Mouse (Mus musculus): ENCODE data around the gene Mcm7. TPM values are rescaled to one million over a fixed set of nuclear protein-coding genes. Genes with fewer than 3 reads are reported as not detected.

The Mcm7 gene
- total and polyA plus RNA-seq, 3 experiments, result 202 to 565 (median 255) TPM

- no peak overlapping the region for H3K4me3 ChIP-seq (ENCODE audit: control insufficient read depth in 1 of 2, insufficient read depth in 1 of 2, low read depth in 2 of 2, low read length in 2 of 2)
- no peaks in the 10 kb centered on the region for H3K9me3 ChIP-seq (replicated peaks; ENCODE audit: insufficient read depth, low read length)
- H3K27me3 ChIP-seq (ENCODE audit: control insufficient read depth in 1 of 2, insufficient read depth in 2 of 2, low read length in 2 of 2), result no peaks in the 10 kb centered on the region
- H3K79me2 ChIP-seq (ENCODE audit: control insufficient read depth, insufficient read depth, low read length, poor library complexity), result peaks cover 2% of the 10 kb centered on the region; the same call in 1 of the 2 replicates
- H3K4me1 ChIP-seq (ENCODE audit: control insufficient read depth in 1 of 2, insufficient read depth in 2 of 2, low read length in 2 of 2), result no peaks in the 10 kb centered on the region; a peak in 1 of 4 replicates
- no peak overlapping the region for H3K27ac ChIP-seq (ENCODE audit: control insufficient read depth, low read depth, low read length)
- peak; percentile 32 for DNase-seq (ENCODE audit: low read depth, low spot score)
- no peak overlapping the region for H3K9ac ChIP-seq (ENCODE audit: control insufficient read depth, low read depth, low read length, poor library complexity, severe bottlenecking)
- TF ChIP-seq CHD2 (IDR thresholded peaks at IDR 0.05; ENCODE audit: low read length), result no peak
- no peak for TF ChIP-seq UBTF (IDR thresholded peaks at IDR 0.05; ENCODE audit: borderline replicate concordance, insufficient read depth, low read depth, low read length)
- TF ChIP-seq ELF1 (IDR thresholded peaks at IDR 0.05; ENCODE audit: low read depth, low read length), result no peak
- no peak for TF ChIP-seq ETS1 (IDR thresholded peaks at IDR 0.05; ENCODE audit: low read depth, low read length)
- TF ChIP-seq GATA1 (IDR thresholded peaks at IDR 0.05; ENCODE audit: low read depth, low read length), result no peak
- TF ChIP-seq MAZ (IDR thresholded peaks at IDR 0.05; ENCODE audit: low read depth, low read length), result no peak
- no peak for TF ChIP-seq POLR2A (IDR thresholded peaks at IDR 0.05; ENCODE audit: control insufficient read depth in 1 of 2, insufficient read depth in 1 of 2, low read depth in 1 of 2, low read length in 2 of 2, poor library complexity in 1 of 2)
- TF ChIP-seq POLR2AphosphoS5 (IDR thresholded peaks at IDR 0.05; ENCODE audit: borderline replicate concordance, low read depth, low read length), result no peak
- TF ChIP-seq TCF12 (IDR thresholded peaks at IDR 0.05; ENCODE audit: low read depth, low read length), result no peak
- TF ChIP-seq NRF1 (IDR thresholded peaks at IDR 0.05; ENCODE audit: insufficient read depth, low read depth, low read length, poor library complexity, severe bottlenecking), result no peak
- TF ChIP-seq NELFE (IDR thresholded peaks at IDR 0.05; ENCODE audit: low read depth, low read length), result no peak
- TF ChIP-seq RAD21 (IDR thresholded peaks at IDR 0.05; ENCODE audit: low read depth, low read length), result peak; percentile 44
- TF ChIP-seq E2F4 (IDR thresholded peaks at IDR 0.05; ENCODE audit: borderline replicate concordance, low read depth, low read length), result no peak
- TF ChIP-seq ZKSCAN1 (IDR thresholded peaks at IDR 0.05; ENCODE audit: low read depth, low read length), result no peak
- TF ChIP-seq RCOR1 (IDR thresholded peaks at IDR 0.05; ENCODE audit: low read depth, low read length), result no peak
- no peak for TF ChIP-seq MEF2A (IDR thresholded peaks at IDR 0.05; ENCODE audit: extremely low read depth, insufficient replicate concordance, low read depth, low read length, poor library complexity, severe bottlenecking)
- peak; percentile 56 for TF ChIP-seq SMC3 (IDR thresholded peaks at IDR 0.05; ENCODE audit: low read depth, low read length)
- peak; percentile 18; the same call in 1 of the 2 replicates for TF ChIP-seq ZC3H11A (IDR thresholded peaks at IDR 0.05; ENCODE audit: low read depth, low read length)
- peak in 2 of 3 experiments; percentile 43 to 59; a peak in 5 of 6 replicates for TF ChIP-seq CTCF (IDR thresholded peaks at IDR 0.05 in 2 of 3, conservative IDR thresholded peaks at IDR 0.05 in 1 of 3; ENCODE audit: control insufficient read depth in 1 of 3, insufficient read depth in 1 of 3, low read depth in 2 of 3, low read length in 3 of 3, poor library complexity in 1 of 3, severe bottlenecking in 1 of 3)
- H3K36me3 ChIP-seq (ENCODE audit: control insufficient read depth in 1 of 2, insufficient read depth in 2 of 2, low read length in 2 of 2), result no peaks in the 10 kb centered on the region; a peak in 1 of 4 replicates
Measured at GRCm38 (mm10) chr5:138199576-138199975, 27.4 kb upstream of the Mcm7 start.

- Histone ChIP-seq H3K4me3 (ENCODE audit: control insufficient read depth in 1 of 2, insufficient read depth in 1 of 2, low read depth in 2 of 2, low read length in 2 of 2) (peak overlapping the region; percentile 65), H3K27ac (ENCODE audit: control insufficient read depth, low read depth, low read length) (peak overlapping the region; percentile 78), H3K36me3 (ENCODE audit: control insufficient read depth in 1 of 2, insufficient read depth in 2 of 2, low read length in 2 of 2) (peaks cover 0 to 3% of the 10 kb centered on the region in 2 experiments; a peak in 2 of 4 replicates), H3K9ac (ENCODE audit: control insufficient read depth, low read depth, low read length, poor library complexity, severe bottlenecking) (peak overlapping the region; percentile 71), H3K4me1 (ENCODE audit: control insufficient read depth in 1 of 2, insufficient read depth in 2 of 2, low read length in 2 of 2) (no peaks in the 10 kb centered on the region; a peak in 1 of 4 replicates), H3K79me2 (ENCODE audit: control insufficient read depth, insufficient read depth, low read length, poor library complexity) (peaks cover 4% of the 10 kb centered on the region; the same call in 1 of the 2 replicates), H3K27me3 (ENCODE audit: control insufficient read depth in 1 of 2, insufficient read depth in 2 of 2, low read length in 2 of 2) (no peaks in the 10 kb centered on the region), H3K9me3 (replicated peaks; ENCODE audit: insufficient read depth, low read length) (no peaks in the 10 kb centered on the region)
- DNase-seq (ENCODE audit: low read depth, low spot score), result peak; percentile 80
- TF ChIP-seq BHLHE40 (IDR thresholded peaks at IDR 0.05; ENCODE audit: borderline replicate concordance, low read depth, low read length) (no peak; the same call in 1 of the 2 replicates), TAL1 (IDR thresholded peaks at IDR 0.05; ENCODE audit: low read length) (peak; percentile 4; the same call in 1 of the 2 replicates), USF1 (IDR thresholded peaks at IDR 0.05; ENCODE audit: low read depth, low read length) (no peak), POLR2A (IDR thresholded peaks at IDR 0.05; ENCODE audit: control insufficient read depth in 1 of 2, insufficient read depth in 1 of 2, low read depth in 1 of 2, low read length in 2 of 2, poor library complexity in 1 of 2) (no peak; a peak in 1 of 4 replicates), SIN3A (IDR thresholded peaks at IDR 0.05; ENCODE audit: low read length) (peak; percentile 66), MAZ (IDR thresholded peaks at IDR 0.05; ENCODE audit: low read depth, low read length) (no peak), RCOR1 (IDR thresholded peaks at IDR 0.05; ENCODE audit: low read depth, low read length) (peak; percentile 53), ETS1 (IDR thresholded peaks at IDR 0.05; ENCODE audit: low read depth, low read length) (peak; percentile 64; the same call in 1 of the 2 replicates), HCFC1 (IDR thresholded peaks at IDR 0.05; ENCODE audit: low read depth, low read length) (peak; percentile 42; the same call in 1 of the 2 replicates), GATA1 (IDR thresholded peaks at IDR 0.05; ENCODE audit: low read depth, low read length) (0 out of 2 replicates have a peak, but pooled peaks have one; percentile 5), ZNF384 (IDR thresholded peaks at IDR 0.05; ENCODE audit: low read depth, low read length) (peak; percentile 70), TCF12 (IDR thresholded peaks at IDR 0.05; ENCODE audit: low read depth, low read length) (peak; percentile 36; the same call in 1 of the 2 replicates), MAX (IDR thresholded peaks at IDR 0.05; ENCODE audit: low read length) (no peak), ELF1 (IDR thresholded peaks at IDR 0.05; ENCODE audit: low read depth, low read length) (no peak), MAFK (IDR thresholded peaks at IDR 0.05; ENCODE audit: borderline replicate concordance, low read depth, low read length) (0 out of 2 replicates have a peak, but pooled peaks have one; percentile 36), EP300 (IDR thresholded peaks at IDR 0.05; ENCODE audit: low read depth in 1 of 2, low read length in 2 of 2) (peak; percentile 32 to 68), ZC3H11A (IDR thresholded peaks at IDR 0.05; ENCODE audit: low read depth, low read length) (no peak), ZMIZ1 (IDR thresholded peaks at IDR 0.05; ENCODE audit: low read depth, low read length) (0 out of 2 replicates have a peak, but pooled peaks have one; percentile 28)
Measured at GRCm38 (mm10) chr5:138195463-138195862, 23.2 kb upstream of the Mcm7 start.
